Mouse (Mus musculus) CH12.LX (cell line): Measurements from ENCODE around the gene Kri1.

Experiments used
- CTCF ChIP-seq, 2 experiments: IDR thresholded peaks in 1 of 2; conservative IDR thresholded peaks in 1 of 2; 2 replicates each; pipeline ENCODE4 v1.5.1; 2011 to 2012; ENCODE audit warnings: low read depth in 2 of 2, low read length in 2 of 2, improper control_type of control experiment in 1 of 2, inconsistent platforms in 1 of 2, mild to moderate bottlenecking in 1 of 2, moderate library complexity in 1 of 2
- E2F4 ChIP-seq: IDR thresholded peaks from 2 replicates; pipeline ENCODE4 v1.6.1; 2011; ENCODE audit warnings: low read depth, low read length, improper control_type of control experiment; ENCODE audit not compliant: insufficient replicate concordance
- MYC ChIP-seq: IDR thresholded peaks from 2 replicates; pipeline ENCODE4 v1.6.1; 2011; ENCODE audit warnings: low read depth, mild to moderate bottlenecking, improper control_type of control experiment, low read length
- NRF1 ChIP-seq: IDR thresholded peaks from 2 replicates; pipeline ENCODE4 v1.6.1; 2014; ENCODE audit warnings: low read depth, mild to moderate bottlenecking, inconsistent platforms, low read length, improper control_type of control experiment, moderate library complexity
- RCOR1 ChIP-seq: conservative IDR thresholded peaks from 2 replicates; pipeline ENCODE4 v1.6.1; 2012; ENCODE audit warnings: low read depth, mild to moderate bottlenecking, inconsistent platforms, low read length, improper control_type of control experiment

DNA sequence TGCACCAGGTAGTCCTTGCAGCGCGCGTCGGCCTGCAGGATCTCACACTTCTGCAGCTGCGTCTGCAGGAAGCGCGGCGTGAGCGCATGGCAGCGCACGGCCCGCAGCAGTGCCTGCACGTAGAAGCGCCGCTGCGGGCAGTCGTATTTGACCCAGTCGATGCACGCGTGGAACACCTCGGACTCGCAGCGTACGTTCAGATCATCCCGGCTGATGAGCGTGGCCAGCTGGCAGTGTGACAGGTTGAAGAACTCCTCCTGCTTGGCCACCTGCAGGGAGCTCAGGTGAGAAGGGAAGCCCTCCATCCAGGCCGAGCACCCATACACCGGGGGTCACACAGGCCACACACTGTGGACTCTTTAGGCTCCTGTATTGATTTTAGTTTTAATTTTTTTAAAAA, 54.0 kb downstream of the Kri1 start:
- TF ChIP-seq E2F4 (no peak), CTCF (conservative IDR thresholded peaks at IDR 0.05 in 1 of 2, IDR thresholded peaks at IDR 0.05 in 1 of 2; ENCODE audit: low read depth in 2 of 2, low read length in 2 of 2) (no peak), RCOR1 (no peak), MYC (no peak), NRF1 (no peak)
